Mouse (Mus musculus) embryonic facial prominence, embryonic 10.5 days (tissue): ENCODE measurements at regions not wholly inside any gene's neighbourhood (a gene's known extent, or its start where the extent isn't known, plus 50 kb on each side); places are given as distances from the start of the nearest gene placed in this dataset.
A peak's percentile ranks its signal among the peaks of the same experiment; 100 is the strongest.

Source experiments
- DNase-seq: peaks from one replicate; pipeline ENCODE4 v3.0.0-alpha.2; 2017; ENCODE audit warnings: low spot score
- H3K27ac ChIP-seq: fragments of 300-500 bp; sonication (generic); replicated peaks from 2 replicates; pipeline ENCODE4 v1.5.1; 2016; ENCODE audit warnings: mild to moderate bottlenecking
- H3K27me3 ChIP-seq: fragments of 300-500 bp; sonication (generic); replicated peaks from 2 replicates; pipeline ENCODE4 v1.6.1; 2016; ENCODE audit warnings: low read depth, mild to moderate bottlenecking; ENCODE audit not compliant: poor library complexity, severe bottlenecking
- H3K36me3 ChIP-seq: fragments of 300-500 bp; sonication (generic); replicated peaks from 2 replicates; pipeline ENCODE4 v1.6.1; 2016; ENCODE audit warnings: mild to moderate bottlenecking, moderate library complexity
- H3K4me1 ChIP-seq: fragments of 300-500 bp; sonication (generic); 2 replicates; pipeline ENCODE4 v1.6.1; 2016
- H3K4me3 ChIP-seq: fragments of 300-500 bp; sonication (generic); 2 replicates; pipeline ENCODE4 v1.5.1; 2016; ENCODE audit warnings: mild to moderate bottlenecking, moderate library complexity
- H3K9me3 ChIP-seq: fragments of 300-500 bp; sonication (generic); 2 replicates; pipeline ENCODE4 v1.6.1; 2016; ENCODE audit warnings: mild to moderate bottlenecking
- WGBS: fragments of 180-500 bp; shearing (Covaris S2); methylation state at CpG from one replicate; pipeline ENCODE4 v1.1.7; 2016; 5-methylcytosine and 5-hydroxymethylcytosine counted together

DNA sequence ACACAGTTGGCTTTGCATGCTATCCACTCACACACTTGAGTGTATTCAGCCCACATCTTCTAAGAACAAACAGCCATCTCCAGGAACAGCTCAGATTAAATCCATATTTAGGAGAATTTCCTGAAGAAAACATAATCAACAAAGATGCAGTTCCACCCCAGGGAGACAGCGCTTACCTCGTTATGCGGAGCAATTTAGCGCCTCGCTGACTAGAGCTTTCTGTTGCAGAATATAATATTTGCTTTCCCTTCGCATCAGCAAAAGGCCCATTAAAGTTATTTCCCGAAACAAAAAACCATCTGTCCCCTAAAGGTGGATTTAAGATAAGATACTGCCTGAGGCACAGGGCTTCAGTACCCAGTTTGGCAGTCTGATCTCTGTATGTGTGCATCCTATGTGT is 112.0 kb downstream of the Ndufa10 start:
- H3K9me3 ChIP-seq = no peaks in the 10 kb centered on the region
- no peak overlapping the region for H3K4me3 ChIP-seq
- 89% methylated on average over 7 of the region's 7 CpGs for WGBS
- H3K27ac ChIP-seq = no peak overlapping the region
- DNase-seq = no peak
- H3K36me3 ChIP-seq = no peaks in the 10 kb centered on the region
- no peaks in the 10 kb centered on the region for H3K27me3 ChIP-seq
- peaks cover under 1% of the 10 kb centered on the region for H3K4me1 ChIP-seq

DNA sequence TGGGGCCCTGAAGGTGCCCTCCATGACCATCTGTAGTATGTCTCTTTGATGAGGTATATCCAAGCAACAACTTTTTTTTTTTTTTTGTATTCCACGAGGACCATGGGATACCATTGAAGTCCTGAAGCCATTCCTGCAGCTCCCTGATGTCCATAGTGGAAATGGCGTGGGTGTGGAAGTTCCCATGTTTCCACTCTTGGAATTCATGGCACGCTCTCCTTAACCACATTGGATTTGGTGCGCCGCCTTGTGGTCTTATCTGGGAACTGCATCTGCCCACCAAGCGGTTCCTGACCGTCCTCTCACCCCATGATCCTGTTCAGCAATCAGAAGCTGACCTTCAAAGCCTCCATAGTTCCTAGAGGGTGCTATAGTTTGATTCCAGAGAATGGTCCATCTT is 113.4 kb downstream of the Ndufa10 start:
- 14% methylated on average over 7 of the region's 7 CpGs for WGBS
- peak; percentile 70 for DNase-seq
- H3K27me3 ChIP-seq = no peaks in the 10 kb centered on the region
- no peaks in the 10 kb centered on the region for H3K36me3 ChIP-seq
- peaks cover 10% of the 10 kb centered on the region for H3K4me1 ChIP-seq
- H3K27ac ChIP-seq = no peak overlapping the region
- H3K9me3 ChIP-seq = no peaks in the 10 kb centered on the region
- no peak overlapping the region for H3K4me3 ChIP-seq

DNA sequence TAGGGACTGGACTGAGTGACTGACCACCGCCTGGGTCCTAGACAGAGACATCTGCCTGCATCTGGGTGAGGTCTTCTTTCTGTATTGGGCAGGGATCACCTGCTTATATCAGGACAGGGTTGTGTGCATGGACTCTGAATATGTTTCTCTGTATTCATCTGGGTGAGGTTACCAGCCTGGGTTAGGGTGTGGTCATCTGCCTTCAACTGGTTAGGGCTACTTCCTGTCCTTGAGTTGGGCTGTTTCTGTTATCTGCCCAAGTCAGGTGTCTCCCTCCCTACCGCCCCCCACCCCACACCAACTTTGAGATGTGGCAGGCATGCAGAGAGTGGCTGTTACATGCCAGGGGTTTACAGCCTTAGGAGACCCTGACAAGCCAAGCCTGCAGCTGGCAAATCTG is 114.2 kb downstream of the Ndufa10 start:
- WGBS = 88% methylated on average over 2 of the region's 2 CpGs
- DNase-seq = no peak
- peaks cover 10% of the 10 kb centered on the region for H3K4me1 ChIP-seq
- H3K4me3 ChIP-seq = no peak overlapping the region
- H3K36me3 ChIP-seq = no peaks in the 10 kb centered on the region
- no peak overlapping the region for H3K27ac ChIP-seq
- H3K27me3 ChIP-seq = no peaks in the 10 kb centered on the region
- no peaks in the 10 kb centered on the region for H3K9me3 ChIP-seq

DNA sequence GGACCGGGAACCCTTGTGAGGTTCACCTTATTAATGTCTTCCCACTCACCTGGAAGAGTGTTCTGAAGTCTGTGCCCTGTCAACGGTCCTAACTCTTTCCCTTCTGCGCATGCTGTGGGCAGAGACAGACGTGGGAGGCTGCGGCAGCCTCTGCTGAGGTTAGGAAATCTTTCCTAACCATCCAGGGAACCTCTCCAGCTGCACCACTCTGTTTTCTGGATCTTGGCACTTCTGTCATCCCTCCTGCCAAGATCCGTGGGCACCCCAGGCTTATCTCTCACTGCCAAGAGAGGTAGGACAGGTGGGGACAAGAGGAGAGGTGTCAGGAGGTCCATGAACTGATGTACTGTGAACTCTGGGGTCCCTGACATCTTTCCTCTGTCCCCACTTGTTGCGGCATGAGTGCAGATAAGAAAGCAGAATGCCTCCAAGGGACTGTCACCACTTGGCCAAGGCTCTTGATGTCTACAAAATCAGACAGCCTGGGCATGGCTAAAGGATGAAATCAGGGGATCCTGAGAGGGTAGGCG is 114.8 kb downstream of the Ndufa10 start:
- Histone ChIP-seq H3K27ac (no peak overlapping the region), H3K4me1 (peaks cover 10% of the 10 kb centered on the region), H3K27me3 (no peaks in the 10 kb centered on the region), H3K4me3 (no peak overlapping the region), H3K36me3 (no peaks in the 10 kb centered on the region), H3K9me3 (no peaks in the 10 kb centered on the region)
- WGBS = 87% methylated on average over 8 of the region's 8 CpGs
- no peak for DNase-seq

DNA sequence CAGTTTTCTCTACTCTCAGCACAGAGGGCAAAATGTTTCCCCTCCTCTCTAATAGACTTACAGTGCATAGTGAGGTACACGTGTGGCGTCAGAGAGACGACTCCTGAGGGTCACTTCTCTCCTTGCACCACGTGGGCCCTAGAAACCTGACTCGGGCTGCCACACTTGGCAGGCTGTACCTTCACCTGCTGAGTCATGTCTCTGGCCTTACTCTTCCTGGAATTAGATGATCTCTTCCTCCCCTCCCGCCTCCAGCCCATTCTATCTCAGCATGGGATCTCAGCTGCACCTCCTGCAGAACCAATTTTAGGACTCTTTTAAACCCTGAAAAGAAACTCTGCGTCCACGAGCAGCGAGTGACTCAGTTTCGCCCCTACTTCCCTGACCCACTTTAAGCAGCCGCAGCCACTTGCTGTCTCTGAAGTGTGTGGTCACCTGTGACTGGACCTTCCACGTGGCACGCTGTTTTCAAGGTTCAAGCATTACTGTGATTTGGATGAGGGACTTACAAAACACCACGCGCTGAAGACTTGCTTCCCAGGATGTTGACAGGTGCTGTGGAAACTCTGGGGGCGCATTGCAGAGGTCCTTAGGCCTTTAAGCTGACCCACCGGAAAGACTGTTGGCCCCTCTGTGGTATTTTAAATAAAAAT is 125.2 kb downstream of the Ndufa10 start:
- 50% methylated on average over 17 of the region's 17 CpGs for WGBS
- H3K9me3 ChIP-seq = peaks cover 4% of the 10 kb centered on the region; the same call in 1 of the 2 replicates
- DNase-seq = peak; percentile 22
- no peak overlapping the region for H3K27ac ChIP-seq
- H3K36me3 ChIP-seq = no peaks in the 10 kb centered on the region
- H3K4me3 ChIP-seq = no peak overlapping the region
- peaks cover 15% of the 10 kb centered on the region for H3K4me1 ChIP-seq
- H3K27me3 ChIP-seq = no peaks in the 10 kb centered on the region

DNA sequence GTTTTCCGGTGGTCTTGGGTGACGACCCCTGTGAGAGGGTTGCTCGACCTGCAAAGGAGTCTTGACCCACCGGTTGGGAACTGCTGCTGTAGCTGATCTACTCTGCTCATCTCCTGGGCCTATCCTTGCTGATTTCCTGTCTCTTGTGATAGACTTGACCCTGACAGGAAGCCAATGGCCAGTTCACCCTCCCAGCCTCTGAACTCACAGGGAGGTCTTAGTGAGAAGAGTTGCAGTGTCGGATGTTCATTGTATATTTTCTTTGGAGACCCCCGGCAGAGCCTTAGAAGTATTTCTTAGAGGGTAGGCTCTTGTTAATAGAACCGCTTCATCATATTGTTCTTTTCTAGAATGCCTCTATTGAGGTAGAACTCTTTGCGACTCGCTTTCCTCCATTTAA is 126.0 kb downstream of the Ndufa10 start:
- H3K9me3 ChIP-seq = peaks cover 4% of the 10 kb centered on the region; the same call in 1 of the 2 replicates
- H3K4me1 ChIP-seq = peaks cover 15% of the 10 kb centered on the region
- DNase-seq = no peak
- no peak overlapping the region for H3K27ac ChIP-seq
- H3K27me3 ChIP-seq = no peaks in the 10 kb centered on the region
- 70% methylated on average over 9 of the region's 9 CpGs for WGBS
- H3K4me3 ChIP-seq = no peak overlapping the region
- H3K36me3 ChIP-seq = no peaks in the 10 kb centered on the region

DNA sequence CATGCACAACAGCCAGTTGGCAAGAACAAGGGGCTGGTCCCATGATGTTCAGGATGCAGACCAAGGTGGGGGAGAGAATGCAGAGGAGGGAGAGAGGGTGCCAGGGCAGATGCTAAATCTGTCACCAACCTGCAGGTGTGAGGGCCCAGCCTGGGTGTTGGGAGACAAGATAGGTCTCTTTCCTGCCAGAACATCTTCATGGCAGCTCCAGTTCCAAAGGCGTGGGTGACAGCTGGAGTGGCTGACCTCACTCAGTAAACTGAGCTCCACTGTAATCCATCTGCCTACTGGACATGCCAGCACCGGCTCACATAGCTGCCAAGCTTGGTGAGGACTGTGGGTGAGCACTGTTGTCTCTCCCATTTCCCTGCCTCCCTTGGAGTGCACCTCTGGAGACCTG is 129.9 kb downstream of the Ndufa10 start:
- no peaks in the 10 kb centered on the region for H3K9me3 ChIP-seq
- H3K27me3 ChIP-seq = no peaks in the 10 kb centered on the region
- 84% methylated on average over 2 of the region's 2 CpGs for WGBS
- no peak overlapping the region for H3K4me3 ChIP-seq
- no peaks in the 10 kb centered on the region for H3K36me3 ChIP-seq
- H3K4me1 ChIP-seq = peaks cover 15% of the 10 kb centered on the region
- H3K27ac ChIP-seq = no peak overlapping the region
- DNase-seq = no peak

DNA sequence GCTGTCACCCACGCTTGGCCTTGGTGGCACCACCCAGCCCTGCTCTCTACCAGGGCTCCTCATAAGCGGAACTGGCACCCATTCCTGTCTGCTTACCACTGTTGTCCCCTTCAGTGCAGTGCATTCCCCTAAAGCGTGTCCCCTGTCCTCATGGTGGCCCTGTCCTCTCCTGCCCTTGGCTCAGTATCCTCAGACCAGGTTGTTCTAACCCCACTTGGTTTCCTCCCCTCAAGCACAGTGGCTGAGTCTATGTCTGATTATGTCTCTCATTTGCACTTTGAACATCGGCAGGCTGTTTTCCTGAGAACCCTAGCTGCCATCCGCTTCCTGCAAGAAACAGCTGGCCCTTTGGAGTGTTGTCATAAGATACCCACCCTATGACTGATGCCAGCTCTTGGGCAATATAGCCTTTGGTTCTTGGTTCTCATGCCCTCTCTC is 130.5 kb downstream of the Ndufa10 start:
- no peak overlapping the region for H3K4me3 ChIP-seq
- H3K9me3 ChIP-seq = no peaks in the 10 kb centered on the region
- H3K27ac ChIP-seq = no peak overlapping the region
- no peaks in the 10 kb centered on the region for H3K27me3 ChIP-seq
- peaks cover 11% of the 10 kb centered on the region for H3K4me1 ChIP-seq
- DNase-seq = no peak
- no peaks in the 10 kb centered on the region for H3K36me3 ChIP-seq
- WGBS = 91% methylated on average over 5 of the region's 5 CpGs

DNA sequence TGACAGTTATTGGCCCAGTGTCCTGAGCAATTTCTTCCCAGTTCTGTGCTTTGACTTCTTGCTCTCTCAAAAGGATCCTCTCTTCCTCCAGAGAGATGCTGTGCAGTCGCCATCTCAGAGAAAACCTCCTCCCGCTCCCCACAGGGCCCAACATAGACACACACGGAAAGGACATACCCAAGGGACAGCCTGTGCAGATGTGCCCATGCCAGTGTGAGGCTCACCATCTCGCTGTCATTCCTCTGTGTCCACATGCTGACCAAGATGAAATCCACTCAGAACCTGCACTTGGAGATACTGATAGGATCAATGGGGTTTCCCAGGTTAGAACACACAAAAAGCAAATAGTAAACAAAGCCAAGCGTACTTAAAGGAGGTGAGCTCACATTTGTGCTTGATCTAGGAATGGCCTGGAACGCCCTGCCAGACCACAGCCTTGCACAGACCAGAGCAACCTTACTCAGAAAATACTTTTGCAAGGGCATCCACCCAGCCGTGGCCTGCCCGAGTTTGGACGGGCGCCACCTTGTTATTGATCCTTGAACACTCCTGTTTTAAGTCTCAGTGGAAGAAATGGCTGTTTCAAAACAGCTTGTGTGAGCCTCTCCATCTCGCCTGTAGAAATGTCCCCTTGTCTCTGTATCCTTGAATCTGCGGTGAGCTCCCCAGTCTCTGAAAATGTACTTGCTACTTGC is 131.7 kb downstream of the Ndufa10 start:
- DNase-seq = no peak
- Histone ChIP-seq H3K4me3 (no peak overlapping the region), H3K36me3 (no peaks in the 10 kb centered on the region), H3K27me3 (no peaks in the 10 kb centered on the region), H3K4me1 (peaks cover 7% of the 10 kb centered on the region; the same call in 1 of the 2 replicates), H3K9me3 (no peaks in the 10 kb centered on the region), H3K27ac (no peak overlapping the region)
- 90% methylated on average over 12 of the region's 12 CpGs for WGBS

DNA sequence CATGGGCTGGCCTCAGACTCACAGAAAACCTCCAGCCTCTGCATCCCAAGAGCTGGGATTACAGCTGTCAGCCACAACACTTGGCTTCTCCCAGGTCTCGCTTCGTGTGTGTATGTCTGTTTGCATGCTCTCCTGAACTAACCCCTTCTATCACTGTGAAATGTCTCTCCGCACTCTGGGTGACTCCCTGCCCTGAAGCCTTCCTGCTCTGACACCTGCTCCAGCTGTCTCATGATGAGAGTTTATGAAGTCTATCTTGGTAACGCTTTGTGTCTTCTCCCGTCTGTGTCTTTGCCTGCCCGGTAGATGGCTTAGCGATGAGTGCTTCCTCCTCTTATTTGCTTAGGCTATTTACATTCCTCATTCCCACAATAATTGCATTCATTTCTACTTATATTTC is 133.0 kb downstream of the Ndufa10 start:
- H3K4me1 ChIP-seq = peaks cover 7% of the 10 kb centered on the region; the same call in 1 of the 2 replicates
- H3K27me3 ChIP-seq = no peaks in the 10 kb centered on the region
- no peak overlapping the region for H3K27ac ChIP-seq
- no peak for DNase-seq
- H3K9me3 ChIP-seq = no peaks in the 10 kb centered on the region
- no peaks in the 10 kb centered on the region for H3K36me3 ChIP-seq
- 93% methylated on average over 7 of the region's 7 CpGs for WGBS
- no peak overlapping the region for H3K4me3 ChIP-seq

DNA sequence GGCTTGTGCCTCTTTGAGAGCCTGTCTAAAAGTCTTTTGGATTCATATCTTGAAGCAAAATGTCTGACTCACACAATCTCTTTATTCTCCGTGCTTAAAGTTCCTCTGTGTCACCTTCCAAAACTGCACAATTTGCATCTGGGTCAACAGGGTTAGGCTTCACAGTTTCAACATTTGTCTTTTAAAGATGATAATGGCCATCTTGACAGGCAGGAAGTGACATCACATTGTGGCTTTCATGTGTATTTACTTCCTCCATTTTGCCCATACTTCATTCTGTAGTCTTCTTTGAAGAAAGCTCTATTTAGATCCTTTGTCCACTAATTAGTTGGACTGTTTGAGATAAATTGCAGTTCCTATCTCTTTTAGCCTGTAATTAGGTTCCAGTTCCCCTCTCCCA is 135.1 kb downstream of the Ndufa10 start:
- WGBS = 91% methylated on average over 1 of the region's 1 CpGs
- peaks cover 4% of the 10 kb centered on the region; the same call in 1 of the 2 replicates for H3K4me1 ChIP-seq
- no peaks in the 10 kb centered on the region for H3K27me3 ChIP-seq
- H3K36me3 ChIP-seq = no peaks in the 10 kb centered on the region
- no peak overlapping the region for H3K4me3 ChIP-seq
- H3K9me3 ChIP-seq = no peaks in the 10 kb centered on the region
- H3K27ac ChIP-seq = no peak overlapping the region
- DNase-seq = no peak

DNA sequence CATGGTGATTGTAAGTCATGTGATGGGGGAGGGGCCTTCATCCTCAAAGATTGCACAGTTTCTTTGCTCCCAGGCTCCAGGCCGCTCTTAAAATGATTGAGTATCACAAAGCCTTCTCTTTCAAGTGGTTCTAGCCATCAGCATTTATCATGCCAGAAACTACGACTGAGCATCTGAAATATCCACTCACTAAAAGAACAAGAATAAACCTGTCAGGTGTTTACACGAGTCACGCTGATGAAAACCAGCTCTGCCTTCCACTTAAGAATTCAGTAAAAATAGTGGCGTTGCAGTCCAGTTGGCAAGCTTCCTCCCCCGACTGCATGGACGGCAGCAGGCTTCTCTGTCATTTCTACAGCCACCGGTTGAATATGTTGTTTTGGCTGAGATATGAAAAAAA is 136.2 kb downstream of the Ndufa10 start:
- WGBS = 76% methylated on average over 8 of the region's 8 CpGs
- no peaks in the 10 kb centered on the region for H3K27me3 ChIP-seq
- H3K4me3 ChIP-seq = no peak overlapping the region
- no peak for DNase-seq
- H3K4me1 ChIP-seq = peaks cover 4% of the 10 kb centered on the region; the same call in 1 of the 2 replicates
- no peaks in the 10 kb centered on the region for H3K9me3 ChIP-seq
- no peak overlapping the region for H3K27ac ChIP-seq
- no peaks in the 10 kb centered on the region for H3K36me3 ChIP-seq

DNA sequence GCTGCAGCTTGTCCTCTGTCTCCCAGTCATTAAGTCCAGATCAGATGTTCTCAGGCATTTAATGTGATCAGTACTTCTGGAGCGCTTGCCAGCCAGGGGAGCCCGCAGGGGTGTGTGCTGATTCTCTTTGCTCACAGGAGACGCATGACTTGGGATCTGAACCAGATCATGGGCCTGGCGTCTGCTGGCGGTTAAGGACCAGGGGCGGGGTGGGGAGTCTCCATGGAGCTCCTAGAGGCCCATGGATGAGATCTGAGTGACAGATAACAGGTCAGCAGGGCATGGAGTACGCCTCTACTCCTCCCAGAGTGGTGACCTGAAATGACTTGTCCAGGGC is 136.7 kb upstream of the Hdac4 start:
- no peaks in the 10 kb centered on the region for H3K36me3 ChIP-seq
- DNase-seq = no peak

More for the DNA sequence above, 136.7 kb upstream of the Hdac4 start:
- H3K4me3 ChIP-seq = no peak overlapping the region
- 72% methylated on average over 7 of the region's 7 CpGs for WGBS
- no peak overlapping the region; the same call in 1 of the 2 replicates for H3K27ac ChIP-seq
- peaks cover 6% of the 10 kb centered on the region for H3K4me1 ChIP-seq
- H3K9me3 ChIP-seq = no peaks in the 10 kb centered on the region
- no peaks in the 10 kb centered on the region for H3K27me3 ChIP-seq
